Mouse (Mus musculus) heart, embryonic 11.5 days (tissue): ENCODE measurements at regions not wholly inside any gene's neighbourhood (a gene's known extent, or its start where the extent isn't known, plus 50 kb on each side); places are given as distances from the start of the nearest gene placed in this dataset.
"Not testable (repeated sequence)": the region's sequence is repeated elsewhere in the genome, so short reads cannot be mapped to it uniquely, and the experiment has no call there.

ENCODE experiments used
- ATAC-seq: fragments of 200-750 bp; cut with Nextera tagmentation; replicated peaks from 2 replicates; pipeline ENCODE4 v1.8.0; 2017; ENCODE audit warnings: moderate library complexity; ENCODE audit not compliant: insufficient number of reproducible peaks, low FRiP score, low TSS enrichment
- H3K27ac ChIP-seq: fragments of 300-500 bp; sonication (generic); 2 replicates; pipeline ENCODE4 v1.5.1; 2014; ENCODE audit warnings: mild to moderate bottlenecking, low read depth, low read length
- H3K27me3 ChIP-seq: fragments of 300-500 bp; sonication (generic); 2 replicates; pipeline ENCODE4 v1.6.1; 2014; ENCODE audit warnings: mild to moderate bottlenecking, low read length, mixed read lengths; ENCODE audit not compliant: control insufficient read depth, insufficient read depth
- H3K36me3 ChIP-seq: fragments of 300-500 bp; sonication (generic); 2 replicates; pipeline ENCODE4 v1.6.1; 2014; ENCODE audit warnings: mild to moderate bottlenecking, low read length, moderate library complexity, mixed read lengths; ENCODE audit not compliant: control insufficient read depth, insufficient read depth
- H3K4me1 ChIP-seq: fragments of 300-500 bp; sonication (generic); 2 replicates; pipeline ENCODE4 v1.6.1; 2014; ENCODE audit warnings: low read length; ENCODE audit not compliant: control insufficient read depth, insufficient read depth
- H3K4me2 ChIP-seq: fragments of 300-500 bp; sonication (generic); 2 replicates; pipeline ENCODE4 v1.6.1; 2014; ENCODE audit warnings: mild to moderate bottlenecking, moderate library complexity
- H3K4me3 ChIP-seq: fragments of 300-500 bp; sonication (generic); 2 replicates; pipeline ENCODE4 v1.5.1; 2014; ENCODE audit warnings: low read depth, low read length
- H3K9ac ChIP-seq: fragments of 300-500 bp; sonication (generic); 2 replicates; pipeline ENCODE4 v1.6.1; 2014; ENCODE audit warnings: mild to moderate bottlenecking, low read depth, low read length, moderate library complexity
- H3K9me3 ChIP-seq: fragments of 300-500 bp; sonication (generic); replicated peaks from 2 replicates; pipeline ENCODE4 v1.6.1; 2016; ENCODE audit warnings: low read length; ENCODE audit not compliant: control insufficient read depth
- WGBS: fragments of 180-500 bp; shearing (Covaris S2); extraction: QIAGEN DNeasy Blood & Tissue Kit; methylation state at CpG from one replicate; pipeline ENCODE4 v1.1.7; 2014; ENCODE audit not compliant: insufficient replicate concordance; 5-methylcytosine and 5-hydroxymethylcytosine counted together

GRCm38 (mm10) chr14:52972207-52973003, 476.9 kb upstream of the Olfr1507 start:
- H3K4me3 ChIP-seq, H3K27me3 ChIP-seq, H3K27ac ChIP-seq, ATAC-seq, H3K9ac ChIP-seq, H3K9me3 ChIP-seq, H3K4me1 ChIP-seq, H3K36me3 ChIP-seq, H3K4me2 ChIP-seq: not testable (repeated sequence)
- WGBS: no CpG with 5 or more reads among the region's 12 CpGs

- not testable (repeated sequence) for H3K4me3 ChIP-seq, H3K27ac ChIP-seq, H3K36me3 ChIP-seq, H3K9me3 ChIP-seq, H3K27me3 ChIP-seq, H3K4me1 ChIP-seq, H3K4me2 ChIP-seq, H3K9ac ChIP-seq, ATAC-seq
- 82% methylated on average over 3 of the region's 4 CpGs for WGBS
Observed at GRCm38 (mm10) chr14:52962110-52962509, 466.6 kb upstream of the Olfr1507 start.

GRCm38 (mm10) chr14:52956515-52956914, 461.0 kb upstream of the Olfr1507 start:
- not testable (repeated sequence) for H3K4me1 ChIP-seq, H3K36me3 ChIP-seq, H3K9me3 ChIP-seq, ATAC-seq, H3K4me2 ChIP-seq, H3K9ac ChIP-seq, H3K27me3 ChIP-seq, H3K27ac ChIP-seq, H3K4me3 ChIP-seq
- WGBS: no CpG with 5 or more reads among the region's 2 CpGs

GRCm38 (mm10) chr14:52944925-52945324, 449.4 kb upstream of the Olfr1507 start:
- H3K4me2 ChIP-seq, H3K9ac ChIP-seq, H3K4me1 ChIP-seq, H3K36me3 ChIP-seq, H3K27me3 ChIP-seq, ATAC-seq, H3K4me3 ChIP-seq, H3K9me3 ChIP-seq, H3K27ac ChIP-seq: not testable (repeated sequence)
- WGBS: no CpG with 5 or more reads among the region's 3 CpGs

GRCm38 (mm10) chr14:52942438-52942837, 446.9 kb upstream of the Olfr1507 start:
- ATAC-seq, H3K27ac ChIP-seq, H3K4me1 ChIP-seq: not testable (repeated sequence)

GRCm38 (mm10) chr14:52941747-52942146, 446.2 kb upstream of the Olfr1507 start:
- not testable (repeated sequence) for H3K4me3 ChIP-seq, H3K27me3 ChIP-seq
- no CpG with 5 or more reads among the region's 1 CpGs for WGBS

More at GRCm38 (mm10) chr14:52942438-52942837, 446.9 kb upstream of the Olfr1507 start:
- not testable (repeated sequence) for H3K36me3 ChIP-seq, H3K4me3 ChIP-seq, H3K4me2 ChIP-seq, H3K9me3 ChIP-seq, H3K27me3 ChIP-seq, H3K9ac ChIP-seq

GRCm38 (mm10) chr14:52920138-52920537, 424.6 kb upstream of the Olfr1507 start:
- not testable (repeated sequence) for H3K4me1 ChIP-seq, H3K9ac ChIP-seq, H3K4me3 ChIP-seq, H3K4me2 ChIP-seq, H3K36me3 ChIP-seq, ATAC-seq, H3K9me3 ChIP-seq, H3K27ac ChIP-seq, H3K27me3 ChIP-seq
- WGBS: no CpG with 5 or more reads among the region's 5 CpGs

More at GRCm38 (mm10) chr14:52941747-52942146, 446.2 kb upstream of the Olfr1507 start:
- H3K9me3 ChIP-seq, ATAC-seq, H3K4me1 ChIP-seq, H3K9ac ChIP-seq, H3K36me3 ChIP-seq, H3K27ac ChIP-seq, H3K4me2 ChIP-seq: not testable (repeated sequence)

- not testable (repeated sequence) for H3K4me2 ChIP-seq, H3K36me3 ChIP-seq, H3K9me3 ChIP-seq, H3K4me3 ChIP-seq, H3K27ac ChIP-seq, H3K27me3 ChIP-seq, H3K4me1 ChIP-seq, ATAC-seq, H3K9ac ChIP-seq
- no CpG with 5 or more reads among the region's 1 CpGs for WGBS
Observed at GRCm38 (mm10) chr14:52913814-52914213, 418.3 kb upstream of the Olfr1507 start.

GRCm38 (mm10) chr14:52899629-52900028, 404.1 kb upstream of the Olfr1507 start:
- no CpG with 5 or more reads among the region's 3 CpGs for whole genome bisulfite sequencing
- not testable (repeated sequence) for H3K27ac ChIP-seq, H3K4me2 ChIP-seq, H3K4me3 ChIP-seq, H3K36me3 ChIP-seq, H3K9me3 ChIP-seq, H3K27me3 ChIP-seq, H3K9ac ChIP-seq, ATAC-seq, H3K4me1 ChIP-seq
